Mouse (Mus musculus) intestine, embryonic 16.5 days (tissue): Measurements from ENCODE around the gene Cox10. TPM values are rescaled to one million over a fixed set of nuclear protein-coding genes. Genes with fewer than 3 reads are reported as not detected.

ENCODE experiments used
- ATAC-seq: fragments of 200-750 bp; cut with Nextera tagmentation; 2 replicates; pipeline ENCODE4 v1.8.0; 2017; ENCODE audit warnings: moderate TSS enrichment, moderate library complexity
- H3K27ac ChIP-seq: fragments of 300-500 bp; sonication (generic); 2 replicates; pipeline ENCODE4 v1.5.1; 2014; ENCODE audit warnings: mild to moderate bottlenecking, low read length
- H3K27me3 ChIP-seq: fragments of 300-500 bp; sonication (generic); replicated peaks from 2 replicates; pipeline ENCODE4 v1.6.1; 2014; ENCODE audit warnings: low read length, control low read depth, mixed read lengths; ENCODE audit not compliant: control insufficient read depth, insufficient read depth
- H3K36me3 ChIP-seq: fragments of 300-500 bp; sonication (generic); 2 replicates; pipeline ENCODE4 v1.6.1; 2014; ENCODE audit warnings: low read length, control low read depth; ENCODE audit not compliant: control insufficient read depth, insufficient read depth
- H3K4me1 ChIP-seq: fragments of 300-500 bp; sonication (generic); 2 replicates; pipeline ENCODE4 v1.6.1; 2014; ENCODE audit warnings: low read length, control low read depth, mixed read lengths; ENCODE audit not compliant: control insufficient read depth, insufficient read depth
- H3K4me2 ChIP-seq: fragments of 300-500 bp; sonication (generic); 2 replicates; pipeline ENCODE4 v1.6.1; 2014; ENCODE audit warnings: low read depth, low read length, control low read depth
- H3K4me3 ChIP-seq: fragments of 300-500 bp; sonication (generic); 2 replicates; pipeline ENCODE4 v1.5.1; 2014; ENCODE audit warnings: mild to moderate bottlenecking, low read length
- H3K9ac ChIP-seq: fragments of 300-500 bp; sonication (generic); 2 replicates; pipeline ENCODE4 v1.6.1; 2014; ENCODE audit warnings: low read depth, low read length
- H3K9me3 ChIP-seq: fragments of 300-500 bp; sonication (generic); 2 replicates; pipeline ENCODE4 v1.6.1; 2016; ENCODE audit warnings: low read length, control low read depth; ENCODE audit not compliant: control insufficient read depth
- WGBS: fragments of 180-500 bp; shearing (Covaris S2); extraction: QIAGEN DNeasy Blood & Tissue Kit; methylation state at CpG from one replicate; pipeline ENCODE4 v1.1.7; 2014; 5-methylcytosine and 5-hydroxymethylcytosine counted together
- polyA plus RNA-seq: library from polyadenylated mRNA; unstranded; fragments of >200 nt; fragmentation: Nextera tagmentation; extraction: Ambion mirVana; gene quantifications from 2 replicates; pipeline ENCODE4 v1.2.1, GENCODE M21; 2015

The Cox10 gene
- polyA plus RNA-seq, 1 experiment from 2014 or later, result 32.4 TPM

- Histone ChIP-seq H3K9ac (no peak overlapping the region), H3K4me3 (no peak overlapping the region), H3K4me2 (no peak overlapping the region), H3K27me3 (no peaks in the 10 kb centered on the region), H3K4me1 (no peaks in the 10 kb centered on the region), H3K9me3 (no peaks in the 10 kb centered on the region), H3K36me3 (no peaks in the 10 kb centered on the region), H3K27ac (no peak overlapping the region)
- 75% methylated on average over 8 of the region's 8 CpGs for WGBS
- no peak for ATAC-seq
These were observed 137.1 kb downstream of the Cox10 start for GRCm38 (mm10) chr11:63942177-63942576.

GRCm38 (mm10) chr11:63936641-63937040, 142.6 kb downstream of the Cox10 start:
- H3K9me3 ChIP-seq, result no peaks in the 10 kb centered on the region
- H3K9ac ChIP-seq, result no peak overlapping the region
- ATAC-seq, result no peak
- H3K4me2 ChIP-seq, result no peak overlapping the region
- H3K36me3 ChIP-seq, result no peaks in the 10 kb centered on the region
- WGBS, result 45% methylated on average over 3 of the region's 3 CpGs
- no peak overlapping the region for H3K4me3 ChIP-seq
- H3K4me1 ChIP-seq, result no peaks in the 10 kb centered on the region
- no peaks in the 10 kb centered on the region; the same call in 1 of the 2 replicates for H3K27me3 ChIP-seq
- no peak overlapping the region for H3K27ac ChIP-seq

DNA sequence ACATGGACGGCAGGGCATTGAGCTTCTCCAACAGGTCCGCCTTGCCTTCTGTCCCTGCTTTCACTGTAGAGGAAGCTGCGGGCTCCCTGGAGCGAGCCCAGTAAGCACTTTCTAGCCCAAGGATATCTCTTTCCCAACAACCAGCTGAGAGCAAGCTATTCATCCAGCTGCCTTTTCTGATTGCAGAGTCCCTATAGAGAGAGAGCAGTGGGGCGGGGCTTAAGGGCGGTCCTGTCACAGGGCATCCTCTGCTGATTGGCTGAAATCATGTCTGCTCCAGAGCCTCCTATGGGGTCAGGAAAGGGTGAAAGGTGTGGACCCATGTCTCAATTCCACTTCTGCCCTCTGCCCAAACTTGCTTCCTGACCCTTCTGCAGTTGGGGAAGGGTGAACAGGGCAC, 152.4 kb downstream of the Cox10 start:
- Histone ChIP-seq H3K27ac (no peak overlapping the region), H3K27me3 (peaks cover 28% of the 10 kb centered on the region), H3K9ac (no peak overlapping the region), H3K4me3 (no peak overlapping the region), H3K4me2 (no peak overlapping the region), H3K9me3 (no peaks in the 10 kb centered on the region), H3K4me1 (peaks cover 27% of the 10 kb centered on the region), H3K36me3 (no peaks in the 10 kb centered on the region)
- WGBS, result 83% methylated on average over 6 of the region's 6 CpGs
- ATAC-seq, result no peak

- peaks cover 42% of the 10 kb centered on the region for H3K27me3 ChIP-seq
- peak overlapping the region; percentile 48 for H3K4me3 ChIP-seq
- under 1% methylated on average over 31 of the region's 31 CpGs for WGBS
- peaks cover 40% of the 10 kb centered on the region for H3K4me1 ChIP-seq
- no peaks in the 10 kb centered on the region for H3K36me3 ChIP-seq
- peak; percentile 23; the same call in 1 of the 2 replicates for ATAC-seq
- no peak overlapping the region for H3K27ac ChIP-seq
- H3K9me3 ChIP-seq, result no peaks in the 10 kb centered on the region
- H3K4me2 ChIP-seq, result peak overlapping the region; percentile 79
- H3K9ac ChIP-seq, result peak overlapping the region; percentile 63
These were observed 154.1 kb downstream of the Cox10 start for GRCm38 (mm10) chr11:63925161-63925582.

GRCm38 (mm10) chr11:63924286-63924930, 154.9 kb downstream of the Cox10 start:
- H3K36me3 ChIP-seq, result no peaks in the 10 kb centered on the region
- H3K4me1 ChIP-seq, result peaks cover 46% of the 10 kb centered on the region
- no peak overlapping the region for H3K4me3 ChIP-seq
- peaks cover 42% of the 10 kb centered on the region for H3K27me3 ChIP-seq
- WGBS, result 8% methylated on average over 26 of the region's 26 CpGs
- no peak for ATAC-seq
- H3K9me3 ChIP-seq, result no peaks in the 10 kb centered on the region
- no peak overlapping the region for H3K9ac ChIP-seq
- H3K27ac ChIP-seq, result no peak overlapping the region
- peak overlapping the region; percentile 79; the same call in 1 of the 2 replicates for H3K4me2 ChIP-seq

DNA sequence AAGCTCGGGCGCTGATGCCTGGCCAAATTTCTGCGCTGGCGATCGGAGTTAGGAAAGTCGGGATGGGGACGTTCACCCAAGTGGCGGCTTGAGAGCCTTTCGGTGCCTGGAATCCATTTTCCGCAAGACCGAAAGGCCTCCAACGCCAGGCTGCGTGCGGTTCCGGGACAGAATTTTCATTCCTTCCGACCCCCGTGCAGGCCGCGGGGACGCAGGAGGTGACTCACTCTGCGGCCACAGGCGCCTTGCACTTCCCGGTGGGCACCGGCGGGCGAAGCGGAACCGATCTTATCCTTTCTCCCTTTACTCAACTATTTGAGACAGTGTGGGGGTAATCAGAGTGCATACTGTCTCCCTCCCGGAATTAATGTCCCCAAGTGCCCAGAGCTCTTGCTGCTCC, 155.9 kb downstream of the Cox10 start:
- Histone ChIP-seq H3K4me2 (peak overlapping the region; percentile 58), H3K36me3 (no peaks in the 10 kb centered on the region), H3K4me1 (peaks cover 52% of the 10 kb centered on the region), H3K27ac (no peak overlapping the region), H3K9me3 (no peaks in the 10 kb centered on the region), H3K4me3 (peak overlapping the region; percentile 36), H3K9ac (peak overlapping the region; percentile 51), H3K27me3 (peaks cover 43% of the 10 kb centered on the region)
- WGBS, result 3% methylated on average over 29 of the region's 29 CpGs
- ATAC-seq, result no peak

DNA sequence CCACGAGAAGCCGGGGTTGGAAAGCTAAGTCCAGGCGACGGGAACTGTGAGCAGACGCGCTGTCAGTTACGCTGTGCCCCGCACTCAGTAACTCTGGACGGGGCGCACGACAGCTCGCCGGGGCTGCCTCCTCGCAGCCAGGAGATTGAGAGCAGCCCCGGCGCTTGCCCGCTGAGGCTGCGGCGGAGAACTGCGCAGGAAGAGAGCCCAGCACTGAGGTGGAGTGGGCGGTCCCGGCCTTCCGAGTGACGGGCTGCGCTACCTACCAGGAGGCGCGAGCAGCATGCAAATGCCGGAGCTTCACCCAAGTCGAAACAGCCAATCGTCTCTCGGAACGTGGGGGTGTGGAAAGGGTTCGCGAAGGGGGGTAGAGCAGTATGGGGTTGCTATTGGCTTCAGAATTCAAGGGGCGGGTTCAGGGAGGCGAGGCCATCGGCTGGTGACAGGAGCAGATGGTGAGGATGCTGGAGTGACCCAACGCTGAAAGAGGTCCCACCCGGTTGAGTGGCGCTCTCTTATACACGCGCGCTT, 157.1 kb downstream of the Cox10 start, which contains the start of gene Hs3st3b1:
Hs3st3b1 (minus strand) TSS at position 200 of the 531 bp plus-strand sequence.
- Histone ChIP-seq H3K4me3 (peak within 1 kb of the TSS; percentile 65), H3K27ac (peak within 1 kb of the TSS; percentile 23; the same call in 1 of the 2 replicates), H3K36me3 (no peaks in the 10 kb centered on the region), H3K4me2 (peak within 1 kb of the TSS; percentile 91), H3K9ac (peak within 1 kb of the TSS; percentile 66), H3K9me3 (no peaks in the 10 kb centered on the region), H3K4me1 (peaks cover 57% of the 10 kb centered on the region), H3K27me3 (peaks cover 48% of the 10 kb centered on the region)
- WGBS, result 0% methylated on average over 41 of the region's 43 CpGs
- ATAC-seq, result peak; percentile 93

DNA sequence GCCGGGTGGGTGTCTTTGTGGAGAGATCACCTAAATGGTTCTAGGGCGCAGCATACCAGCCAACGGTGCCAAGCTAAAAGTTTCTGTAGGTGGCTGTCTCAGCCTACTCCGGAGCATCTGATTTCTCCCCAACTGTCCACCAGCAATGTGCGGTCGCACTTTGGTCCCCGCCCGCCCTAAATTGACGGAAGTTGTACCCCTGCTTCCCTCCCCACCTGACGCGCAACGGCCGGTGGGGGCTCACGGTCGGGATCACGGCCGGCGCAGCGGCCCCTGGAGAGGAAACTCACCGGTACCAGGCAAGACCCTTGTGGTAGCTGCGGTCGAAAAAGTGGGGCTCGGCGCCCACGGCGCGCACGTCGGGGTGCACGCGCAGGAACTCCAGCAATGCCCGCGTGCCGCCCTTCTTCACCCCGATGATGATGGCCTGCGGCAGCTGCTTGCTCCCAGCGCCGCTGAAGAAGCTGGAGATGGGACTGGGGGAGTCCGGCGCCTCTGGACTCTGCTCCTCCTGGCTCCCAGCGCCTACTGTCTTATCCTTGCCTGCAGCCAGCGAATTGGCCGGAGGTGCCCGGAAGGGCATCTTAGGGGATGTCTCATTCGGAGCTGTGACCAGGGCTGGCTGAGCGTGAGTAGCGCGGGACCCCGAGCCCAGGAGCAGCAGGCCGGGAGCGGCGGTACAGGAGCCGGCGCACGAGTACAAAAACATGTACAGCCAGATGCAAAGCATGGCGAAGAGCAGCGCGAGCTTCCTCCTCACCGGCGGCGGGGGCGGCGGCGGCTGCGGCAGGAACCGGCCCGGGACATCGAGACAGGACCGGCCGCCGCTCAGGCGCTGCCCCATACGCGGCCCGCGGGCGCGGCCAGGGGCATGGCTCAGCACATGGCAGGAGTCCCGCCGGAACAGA, 158.0 kb downstream of the Cox10 start:
- Histone ChIP-seq H3K4me1 (peaks cover 57% of the 10 kb centered on the region), H3K4me3 (peak overlapping the region; percentile 65), H3K9me3 (no peaks in the 10 kb centered on the region), H3K27ac (no peak overlapping the region; the same call in 1 of the 2 replicates), H3K36me3 (no peaks in the 10 kb centered on the region), H3K27me3 (peaks cover 49% of the 10 kb centered on the region), H3K9ac (peak overlapping the region; percentile 66), H3K4me2 (peak overlapping the region; percentile 91)
- peak; percentile 16 for ATAC-seq
- under 1% methylated on average over 79 of the region's 80 CpGs for WGBS

GRCm38 (mm10) chr11:63920531-63920930, 158.7 kb downstream of the Cox10 start:
- no peaks in the 10 kb centered on the region for H3K9me3 ChIP-seq
- H3K9ac ChIP-seq, result peak overlapping the region; percentile 69
- under 1% methylated on average over 33 of the region's 33 CpGs for WGBS
- peaks cover 57% of the 10 kb centered on the region for H3K4me1 ChIP-seq
- H3K36me3 ChIP-seq, result no peaks in the 10 kb centered on the region
- H3K4me3 ChIP-seq, result peak overlapping the region; percentile 65
- H3K27me3 ChIP-seq, result peaks cover 44% of the 10 kb centered on the region
- ATAC-seq, result peak; percentile 61
- no peak overlapping the region for H3K27ac ChIP-seq
- H3K4me2 ChIP-seq, result peak overlapping the region; percentile 91
